Mouse (Mus musculus) C3H10T1/2 (cell line): ENCODE measurements around the gene Ctsq. TPM values are rescaled to one million over a fixed set of nuclear protein-coding genes. Genes with fewer than 3 reads are reported as not detected.

ENCODE experiments used
- polyA plus RNA-seq, 2 experiments: library from polyadenylated mRNA; unstranded; fragments of >200 nt; fragmentation: generic; extraction: Trizol; gene quantifications; one replicate each; pipeline ENCODE4 v1.2.1; 2012; ENCODE audit warnings: missing spikeins in 2 of 2

The Ctsq gene
- polyA plus RNA-seq: not detected

DNA sequence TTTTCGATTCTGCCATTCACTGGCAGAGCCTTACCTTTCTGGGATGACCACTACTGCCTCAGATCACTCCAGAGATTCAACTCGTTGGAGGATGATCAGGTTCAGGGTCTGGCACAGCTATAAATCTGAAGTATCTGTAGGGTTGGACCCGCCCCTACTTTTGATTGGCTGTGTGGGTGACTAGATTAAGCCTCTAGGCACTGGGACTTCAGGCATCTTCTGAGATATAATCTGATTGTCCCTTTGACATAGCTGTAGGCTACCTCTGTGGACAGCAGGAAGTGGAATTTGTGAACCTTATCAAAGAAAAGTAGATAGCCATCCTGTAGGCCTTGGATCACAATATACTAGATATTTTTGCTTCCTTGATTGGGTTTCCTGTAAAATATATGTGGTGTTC lies at the start of gene Ctsq:
Gene Ctsq, minus strand, starts transcription at position 101 of the 400 bp plus-strand sequence.

DNA sequence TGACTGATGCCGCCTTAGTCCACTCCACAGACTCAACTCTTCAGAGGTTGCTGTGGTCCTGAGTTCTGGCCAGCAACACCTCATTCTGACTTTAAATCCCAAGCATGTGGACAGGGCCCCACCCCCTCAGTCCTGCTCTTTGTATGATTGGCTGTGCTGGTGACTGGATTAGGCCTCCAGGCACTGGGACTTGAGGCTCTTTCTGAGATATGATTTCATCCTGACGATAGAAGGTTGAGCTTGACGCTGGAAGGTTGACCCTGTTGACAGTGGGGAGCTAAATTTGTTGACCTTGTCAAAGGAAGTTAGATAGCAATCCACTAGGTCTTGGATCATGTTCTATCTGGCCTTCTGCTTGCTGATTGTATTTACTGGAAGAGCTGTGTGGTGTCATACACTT lies 34.6 kb downstream of the Ctsq start, which contains the start of gene Ctsj:
Gene Ctsj, minus strand, starts transcription at position 101 of the 400 bp plus-strand sequence.

Other genes with a start within 250 kb of the Ctsq start
- not detected for gene Ctsll3, start 237.8 kb downstream of the Ctsq start, polyA plus RNA-seq
- under 1 TPM; 0.09 to 0.21 TPM for gene 4930486L24Rik, start 176.2 kb downstream of the Ctsq start, polyA plus RNA-seq
- gene Gm49392, start 143.7 kb downstream of the Ctsq start, polyA plus RNA-seq: under 1 TPM; 0.06 to 0.08 TPM
- under 1 TPM; 0.44 to 0.57 TPM for gene Ctla2b, start 143.2 kb downstream of the Ctsq start, polyA plus RNA-seq
- not detected for gene Tpbpb, start 135.8 kb downstream of the Ctsq start, polyA plus RNA-seq
- not detected for gene Gm49393, start 105.0 kb downstream of the Ctsq start, polyA plus RNA-seq
- under 1 TPM; 0.29 to 0.30 TPM for gene Gm49391, start 104.1 kb downstream of the Ctsq start, polyA plus RNA-seq
- 1 to 10 TPM in 1 of 2 experiments, under 1 TPM in 1; 0.94 to 1.2 TPM for gene Ctla2a, start 104.0 kb downstream of the Ctsq start, polyA plus RNA-seq
- gene Tpbpa, start 98.6 kb downstream of the Ctsq start, polyA plus RNA-seq: not detected
- not detected for gene Ctsj, start 34.7 kb downstream of the Ctsq start, polyA plus RNA-seq
- gene Ctsr, start 123.6 kb upstream of the Ctsq start, polyA plus RNA-seq: not detected
- gene Cts6, start 162.8 kb upstream of the Ctsq start, polyA plus RNA-seq: not detected
- gene Cts8, start 214.7 kb upstream of the Ctsq start, polyA plus RNA-seq: not detected
- not detected for gene Gm49398, start 248.2 kb upstream of the Ctsq start, polyA plus RNA-seq